Mouse (Mus musculus) lung, postnatal 25 days (tissue): ENCODE data around the gene Olfr1358.

Experiments used
- DNase-seq: peaks from one replicate; pipeline ENCODE4 v3.0.0; 2022; ENCODE audit warnings: low spot score

Olfr1358 gene

DNA sequence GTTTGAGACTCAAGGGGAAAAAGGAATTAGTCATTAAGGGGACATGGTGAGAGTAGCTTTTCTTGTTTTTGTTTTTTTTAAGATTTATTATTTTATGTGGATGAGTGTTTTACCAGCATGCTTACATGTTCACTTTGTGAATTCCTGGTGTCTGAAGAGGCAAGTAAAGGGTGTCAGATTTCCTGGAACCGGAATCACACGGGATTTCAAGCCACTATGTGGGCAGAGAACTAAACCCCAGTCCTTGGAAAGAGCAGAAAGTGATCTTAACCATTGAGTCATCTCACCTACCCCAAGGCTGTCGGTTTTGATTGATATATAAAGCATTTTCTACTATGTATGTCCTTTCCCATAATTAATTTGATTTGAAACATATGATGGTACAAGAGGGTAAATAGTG, 52.5 kb downstream of the Olfr1358 start:
- no peak for DNase-seq
